Mouse (Mus musculus) midbrain, embryonic 13.5 days (tissue): Measurements from ENCODE around the gene Nr4a1. TPM values are rescaled to one million over a fixed set of nuclear protein-coding genes. Genes with fewer than 3 reads are reported as not detected.
A peak's percentile ranks its signal among the peaks of the same experiment; 100 is the strongest.

Source experiments
- ATAC-seq: fragments of 200-750 bp; cut with Nextera tagmentation; 2 replicates; pipeline ENCODE4 v1.8.0; 2017; ENCODE audit warnings: mild to moderate bottlenecking, moderate TSS enrichment, moderate library complexity
- H3K27ac ChIP-seq: fragments of 300-500 bp; sonication (generic); 2 replicates; pipeline ENCODE4 v1.5.1; 2015; ENCODE audit warnings: inconsistent platforms, mild to moderate bottlenecking, moderate library complexity
- H3K27me3 ChIP-seq: fragments of 300-500 bp; sonication (generic); 2 replicates; pipeline ENCODE4 v1.6.1; 2015; ENCODE audit warnings: mild to moderate bottlenecking, inconsistent platforms
- H3K36me3 ChIP-seq: fragments of 300-500 bp; sonication (generic); 2 replicates; pipeline ENCODE4 v1.6.1; 2015; ENCODE audit warnings: mild to moderate bottlenecking, inconsistent platforms
- H3K4me1 ChIP-seq: fragments of 300-500 bp; sonication (generic); replicated peaks from 2 replicates; pipeline ENCODE4 v1.6.1; 2015; ENCODE audit warnings: inconsistent platforms
- H3K4me2 ChIP-seq: fragments of 300-500 bp; sonication (generic); replicated peaks from 2 replicates; pipeline ENCODE4 v1.6.1; 2015; ENCODE audit warnings: moderate library complexity, mild to moderate bottlenecking, inconsistent platforms
- H3K4me3 ChIP-seq: fragments of 300-500 bp; sonication (generic); replicated peaks from 2 replicates; pipeline ENCODE4 v1.5.1; 2015; ENCODE audit warnings: mild to moderate bottlenecking, inconsistent platforms
- H3K9ac ChIP-seq: fragments of 300-500 bp; sonication (generic); replicated peaks from 2 replicates; pipeline ENCODE4 v1.6.1; 2015; ENCODE audit warnings: mild to moderate bottlenecking, inconsistent platforms
- H3K9me3 ChIP-seq: fragments of 300-500 bp; sonication (generic); 2 replicates; pipeline ENCODE4 v1.6.1; 2016; ENCODE audit warnings: mild to moderate bottlenecking, inconsistent platforms
- WGBS: fragments of 180-500 bp; shearing (Covaris S2); methylation state at CpG from one replicate; pipeline ENCODE4 v1.1.7; 2015; 5-methylcytosine and 5-hydroxymethylcytosine counted together
- polyA plus RNA-seq: library from polyadenylated mRNA; unstranded; fragments of >200 nt; fragmentation: Nextera tagmentation; extraction: Ambion mirVana; gene quantifications from 2 replicates; pipeline ENCODE4 v1.2.1, GENCODE M21; 2015

The Nr4a1 gene
- polyA plus RNA-seq, 1 experiment from 2014 or later, result 3.1 TPM

- Histone ChIP-seq H3K27ac (peak overlapping the region; percentile 72), H3K9me3 (no peaks in the 10 kb centered on the region), H3K36me3 (no peaks in the 10 kb centered on the region), H3K4me2 (peak overlapping the region; percentile 64), H3K9ac (peak overlapping the region; percentile 71), H3K4me1 (peaks cover 11% of the 10 kb centered on the region), H3K4me3 (peak overlapping the region; percentile 47), H3K27me3 (peaks cover 14% of the 10 kb centered on the region)
- ATAC-seq, result peak; percentile 98
- WGBS, result 2% methylated on average over 56 of the region's 56 CpGs
Measured at GRCm38 (mm10) chr15:101246231-101247154, 7.6 kb upstream of the Nr4a1 start.

- H3K4me3 ChIP-seq, result no peak overlapping the region
Measured at GRCm38 (mm10) chr15:101247155-101247498, 6.9 kb upstream of the Nr4a1 start.

GRCm38 (mm10) chr15:101248029-101248710 lies 5.9 kb upstream of the Nr4a1 start:
- Histone ChIP-seq H3K9ac (no peak overlapping the region), H3K9me3 (no peaks in the 10 kb centered on the region), H3K4me3 (no peak overlapping the region), H3K4me2 (no peak overlapping the region), H3K4me1 (peaks cover 11% of the 10 kb centered on the region), H3K36me3 (no peaks in the 10 kb centered on the region), H3K27me3 (peaks cover 19% of the 10 kb centered on the region), H3K27ac (no peak overlapping the region)
- ATAC-seq, result no peak
- WGBS, result 72% methylated on average over 5 of the region's 5 CpGs

More at GRCm38 (mm10) chr15:101247155-101247498, 6.9 kb upstream of the Nr4a1 start:
- Histone ChIP-seq H3K4me1 (peaks cover 11% of the 10 kb centered on the region), H3K4me2 (peak overlapping the region; percentile 64), H3K9me3 (no peaks in the 10 kb centered on the region), H3K36me3 (no peaks in the 10 kb centered on the region), H3K9ac (no peak overlapping the region), H3K27ac (peak overlapping the region; percentile 72; the same call in 1 of the 2 replicates), H3K27me3 (peaks cover 10% of the 10 kb centered on the region)
- ATAC-seq, result no peak
- WGBS, result 79% methylated on average over 1 of the region's 1 CpGs

- WGBS, result 83% methylated on average over 9 of the region's 9 CpGs
- no peak overlapping the region for H3K9ac ChIP-seq
- no peak overlapping the region for H3K4me2 ChIP-seq
- H3K36me3 ChIP-seq, result no peaks in the 10 kb centered on the region
- H3K27me3 ChIP-seq, result peaks cover 22% of the 10 kb centered on the region
- H3K9me3 ChIP-seq, result no peaks in the 10 kb centered on the region
- H3K27ac ChIP-seq, result no peak overlapping the region
- no peak overlapping the region for H3K4me3 ChIP-seq
- H3K4me1 ChIP-seq, result peaks cover 18% of the 10 kb centered on the region
- no peak for ATAC-seq
Measured at GRCm38 (mm10) chr15:101250220-101250800, 3.8 kb upstream of the Nr4a1 start.

GRCm38 (mm10) chr15:101251930-101252329 lies 2.1 kb upstream of the Nr4a1 start:
- Histone ChIP-seq H3K27me3 (peaks cover 31% of the 10 kb centered on the region), H3K4me3 (no peak overlapping the region), H3K27ac (no peak overlapping the region), H3K36me3 (no peaks in the 10 kb centered on the region), H3K9ac (no peak overlapping the region), H3K4me2 (no peak overlapping the region), H3K9me3 (no peaks in the 10 kb centered on the region), H3K4me1 (peaks cover 12% of the 10 kb centered on the region)
- WGBS, result 88% methylated on average over 5 of the region's 5 CpGs
- no peak for ATAC-seq

GRCm38 (mm10) chr15:101252614-101253013 lies 1.5 kb upstream of the Nr4a1 start:
- 89% methylated on average over 6 of the region's 6 CpGs for WGBS
- Histone ChIP-seq H3K27me3 (peaks cover 31% of the 10 kb centered on the region; the same call in 1 of the 2 replicates), H3K9ac (no peak overlapping the region), H3K27ac (no peak overlapping the region), H3K4me2 (no peak overlapping the region), H3K9me3 (no peaks in the 10 kb centered on the region), H3K4me1 (peaks cover 8% of the 10 kb centered on the region; the same call in 1 of the 2 replicates), H3K4me3 (no peak overlapping the region), H3K36me3 (no peaks in the 10 kb centered on the region)
- no peak for ATAC-seq

GRCm38 (mm10) chr15:101253563-101253885 lies 545 bp upstream of the Nr4a1 start:
- Histone ChIP-seq H3K4me2 (peak overlapping the region; percentile 83), H3K27me3 (peaks cover 29% of the 10 kb centered on the region; the same call in 1 of the 2 replicates), H3K27ac (no peak overlapping the region), H3K36me3 (no peaks in the 10 kb centered on the region), H3K9me3 (no peaks in the 10 kb centered on the region), H3K9ac (peak overlapping the region; percentile 87), H3K4me1 (peaks cover 8% of the 10 kb centered on the region; the same call in 1 of the 2 replicates), H3K4me3 (peak overlapping the region; percentile 64)
- peak; percentile 59 for ATAC-seq
- 33% methylated on average over 3 of the region's 3 CpGs for WGBS

GRCm38 (mm10) chr15:101255842-101256462 lies 1.9 kb downstream of the Nr4a1 start:
- Histone ChIP-seq H3K27ac (no peak overlapping the region), H3K4me3 (no peak overlapping the region), H3K4me1 (peaks cover 12% of the 10 kb centered on the region; the same call in 1 of the 2 replicates), H3K9ac (no peak overlapping the region), H3K4me2 (no peak overlapping the region), H3K27me3 (peaks cover 29% of the 10 kb centered on the region; the same call in 1 of the 2 replicates), H3K9me3 (no peaks in the 10 kb centered on the region), H3K36me3 (no peaks in the 10 kb centered on the region)
- 83% methylated on average over 7 of the region's 7 CpGs for WGBS
- no peak for ATAC-seq

GRCm38 (mm10) chr15:101256463-101257206 lies 2.6 kb downstream of the Nr4a1 start:
- no peaks in the 10 kb centered on the region for H3K36me3 ChIP-seq
- no peak overlapping the region for H3K4me2 ChIP-seq
- no peak overlapping the region for H3K4me3 ChIP-seq
- H3K27ac ChIP-seq, result no peak overlapping the region
- H3K27me3 ChIP-seq, result peaks cover 25% of the 10 kb centered on the region; the same call in 1 of the 2 replicates
- H3K9ac ChIP-seq, result no peak overlapping the region
- no peak for ATAC-seq
- H3K9me3 ChIP-seq, result no peaks in the 10 kb centered on the region
- WGBS, result 78% methylated on average over 14 of the region's 14 CpGs
- H3K4me1 ChIP-seq, result peaks cover 12% of the 10 kb centered on the region; the same call in 1 of the 2 replicates

- no peaks in the 10 kb centered on the region for H3K36me3 ChIP-seq
- ATAC-seq, result no peak
- H3K4me1 ChIP-seq, result peaks cover 12% of the 10 kb centered on the region; the same call in 1 of the 2 replicates
- H3K4me3 ChIP-seq, result no peak overlapping the region
- H3K9ac ChIP-seq, result no peak overlapping the region
- WGBS, result 94% methylated on average over 11 of the region's 11 CpGs
- peaks cover 12% of the 10 kb centered on the region; the same call in 1 of the 2 replicates for H3K27me3 ChIP-seq
- no peaks in the 10 kb centered on the region for H3K9me3 ChIP-seq
- H3K4me2 ChIP-seq, result no peak overlapping the region
- no peak overlapping the region for H3K27ac ChIP-seq
Measured at GRCm38 (mm10) chr15:101258420-101258819, 4.4 kb downstream of the Nr4a1 start.

- Histone ChIP-seq H3K4me2 (no peak overlapping the region), H3K36me3 (no peaks in the 10 kb centered on the region), H3K27me3 (peaks cover 9% of the 10 kb centered on the region; the same call in 1 of the 2 replicates), H3K9me3 (no peaks in the 10 kb centered on the region), H3K27ac (no peak overlapping the region), H3K4me3 (no peak overlapping the region), H3K9ac (no peak overlapping the region), H3K4me1 (peaks cover 5% of the 10 kb centered on the region; the same call in 1 of the 2 replicates)
- no peak for ATAC-seq
- 70% methylated on average over 3 of the region's 3 CpGs for WGBS
Measured at GRCm38 (mm10) chr15:101259922-101260321, 5.9 kb downstream of the Nr4a1 start.
